Mouse (Mus musculus): ENCODE measurements around the gene H2-M10.2. TPM values are rescaled to one million over a fixed set of nuclear protein-coding genes. Genes with fewer than 3 reads are reported as not detected.
A peak's percentile ranks its signal among the peaks of the same experiment; 100 is the strongest.
"Not testable (repeated sequence)": the region's sequence is repeated elsewhere in the genome, so short reads cannot be mapped to it uniquely, and the experiment has no call there.

H2-M10.2 gene
- polyA plus RNA-seq, 1 experiment from 2014 or later = not detected

DNA sequence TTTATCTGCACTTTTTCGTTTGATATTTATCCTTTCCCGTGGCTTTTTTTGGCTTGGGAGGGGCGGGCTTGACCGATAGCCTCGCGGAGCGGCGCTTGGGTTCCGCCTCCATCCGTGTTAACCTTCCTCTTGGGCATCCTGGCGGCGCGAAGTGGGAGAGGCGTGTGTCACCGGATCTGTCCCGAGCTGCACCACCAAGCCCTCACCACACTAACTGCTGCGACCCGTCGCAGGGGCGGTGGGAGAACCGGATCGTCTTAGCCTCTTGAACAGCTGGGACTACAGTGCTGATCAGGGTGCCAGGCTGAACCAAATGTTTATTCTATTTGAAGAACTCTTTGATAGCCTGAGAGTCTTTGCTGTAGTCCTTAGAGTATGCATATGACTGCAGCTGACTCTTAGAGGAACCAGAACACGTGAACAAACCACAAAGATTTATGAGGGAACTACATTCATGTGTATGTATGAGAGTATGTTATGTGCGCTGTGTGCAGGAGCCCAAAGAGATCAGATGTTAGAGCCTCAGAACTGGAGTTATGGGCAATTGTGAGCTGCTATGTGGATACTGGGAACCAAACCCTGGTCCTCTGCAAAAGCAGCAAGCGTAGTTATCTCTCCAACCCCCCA lies 33.9 kb downstream of the H2-M10.2 start:
- Histone ChIP-seq H3K27me3 (peaks cover 47% of the 10 kb centered on the region), H3K27ac (replicated peaks) (no peak overlapping the region), H3K4me2 (peak overlapping the region; percentile 46), H3K4me3 (replicated peaks) (peak overlapping the region; percentile 23; the same call in 1 of the 2 replicates), H3K4me1 (replicated peaks) (peaks cover 8% of the 10 kb centered on the region), H3K36me3 (replicated peaks) (0 out of 2 replicates have a peak, but pooled peaks cover 5% of the 10 kb centered on the region), H3K9ac (no peak overlapping the region), H3K9me3 (replicated peaks) (no peaks in the 10 kb centered on the region)
- 5% methylated on average over 25 of the region's 25 CpGs for WGBS (ENCODE audit: insufficient replicate concordance)
- ATAC-seq (ENCODE audit: insufficient read depth) = 0 out of 2 replicates have a peak, but pooled peaks have one; percentile 22

DNA sequence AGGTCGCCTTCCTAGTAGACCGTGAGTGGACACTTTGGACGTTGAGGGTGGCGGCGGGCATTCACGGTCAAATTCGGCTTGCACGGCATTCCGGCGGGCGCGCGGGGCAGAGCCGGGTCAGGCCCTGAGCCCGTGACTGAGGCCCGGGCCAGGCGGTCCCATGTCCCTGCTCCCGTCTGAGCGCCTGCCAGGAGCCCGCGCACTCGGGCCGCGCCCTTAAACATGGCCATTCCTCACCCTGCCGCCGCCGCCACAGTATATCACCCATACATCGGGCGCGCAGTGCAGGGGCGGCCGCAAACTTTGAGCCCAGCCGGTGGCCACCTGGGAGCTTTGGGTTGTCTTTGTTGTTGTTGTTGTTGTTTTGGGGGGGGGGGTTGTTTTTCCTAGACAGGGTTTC lies 37.4 kb downstream of the H2-M10.2 start:
- no peak overlapping the region for H3K9ac ChIP-seq
- no peaks in the 10 kb centered on the region for H3K9me3 ChIP-seq (replicated peaks)
- ATAC-seq (ENCODE audit: insufficient read depth) = no peak
- no peaks in the 10 kb centered on the region for H3K36me3 ChIP-seq (replicated peaks)
- no peaks in the 10 kb centered on the region for H3K4me1 ChIP-seq (replicated peaks)
- 27% methylated on average over 33 of the region's 33 CpGs for WGBS (ENCODE audit: insufficient replicate concordance)
- H3K27ac ChIP-seq (replicated peaks) = no peak overlapping the region
- no peak overlapping the region; the same call in 1 of the 2 replicates for H3K4me3 ChIP-seq (replicated peaks)
- H3K4me2 ChIP-seq = peak overlapping the region; percentile 45
- H3K27me3 ChIP-seq = peaks cover 47% of the 10 kb centered on the region

DNA sequence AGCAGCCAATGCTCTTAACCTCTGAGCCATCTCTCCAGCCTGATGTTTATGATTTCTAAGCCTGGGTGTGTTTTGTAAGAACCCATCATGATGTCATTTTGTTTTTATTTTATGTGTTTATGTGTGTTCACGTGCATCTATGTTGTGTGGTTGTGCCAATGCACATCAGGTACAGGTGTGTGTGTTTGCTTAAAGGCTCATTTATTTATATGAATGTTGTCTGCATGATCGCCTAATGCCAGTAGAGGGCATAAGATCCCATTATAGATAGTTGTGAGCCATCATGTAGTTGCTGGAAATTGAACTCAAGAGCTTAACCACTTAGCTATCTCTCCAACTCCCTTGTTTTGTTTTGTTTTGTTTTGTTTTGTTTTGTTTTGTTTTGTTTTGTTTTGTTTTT lies 40.5 kb downstream of the H2-M10.2 start:
- H3K27ac ChIP-seq (replicated peaks) = no peak overlapping the region
- WGBS (ENCODE audit: insufficient replicate concordance) = 76% methylated on average over 2 of the region's 2 CpGs
- peaks cover 32% of the 10 kb centered on the region for H3K27me3 ChIP-seq
- H3K4me3 ChIP-seq (replicated peaks) = no peak overlapping the region
- no peaks in the 10 kb centered on the region for H3K4me1 ChIP-seq (replicated peaks)
- ATAC-seq (ENCODE audit: insufficient read depth) = no peak
- no peaks in the 10 kb centered on the region for H3K9me3 ChIP-seq (replicated peaks)
- no peak overlapping the region for H3K4me2 ChIP-seq
- no peak overlapping the region for H3K9ac ChIP-seq
- H3K36me3 ChIP-seq (replicated peaks) = no peaks in the 10 kb centered on the region

DNA sequence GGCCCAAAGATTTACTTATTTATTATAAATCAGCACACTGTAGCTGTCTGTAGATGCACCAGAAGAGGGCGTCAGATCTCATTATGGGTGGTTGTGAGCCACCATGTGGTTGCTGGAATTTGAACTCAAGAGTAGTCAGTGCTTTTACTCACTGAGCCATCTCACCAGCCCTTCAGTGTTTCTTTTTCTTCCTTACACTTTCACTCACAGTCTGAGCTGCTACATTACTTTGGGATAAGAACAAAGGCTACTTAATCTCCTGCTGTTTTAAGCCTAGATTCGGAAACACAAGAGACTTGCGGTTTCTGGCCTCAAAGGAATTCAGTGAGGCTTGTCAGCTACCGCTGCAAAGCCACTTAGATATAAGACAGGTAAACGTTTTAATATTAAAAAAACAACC lies 42.3 kb downstream of the H2-M10.2 start:
- Histone ChIP-seq H3K9ac (no peak overlapping the region), H3K4me2 (no peak overlapping the region), H3K36me3 (replicated peaks) (no peaks in the 10 kb centered on the region), H3K27me3 (peaks cover 30% of the 10 kb centered on the region), H3K27ac (replicated peaks) (no peak overlapping the region), H3K4me1 (replicated peaks) (no peaks in the 10 kb centered on the region), H3K9me3 (replicated peaks) (no peaks in the 10 kb centered on the region), H3K4me3 (replicated peaks) (no peak overlapping the region)
- ATAC-seq (ENCODE audit: insufficient read depth) = no peak
- WGBS (ENCODE audit: insufficient replicate concordance) = 34% methylated on average over 5 of the region's 5 CpGs

DNA sequence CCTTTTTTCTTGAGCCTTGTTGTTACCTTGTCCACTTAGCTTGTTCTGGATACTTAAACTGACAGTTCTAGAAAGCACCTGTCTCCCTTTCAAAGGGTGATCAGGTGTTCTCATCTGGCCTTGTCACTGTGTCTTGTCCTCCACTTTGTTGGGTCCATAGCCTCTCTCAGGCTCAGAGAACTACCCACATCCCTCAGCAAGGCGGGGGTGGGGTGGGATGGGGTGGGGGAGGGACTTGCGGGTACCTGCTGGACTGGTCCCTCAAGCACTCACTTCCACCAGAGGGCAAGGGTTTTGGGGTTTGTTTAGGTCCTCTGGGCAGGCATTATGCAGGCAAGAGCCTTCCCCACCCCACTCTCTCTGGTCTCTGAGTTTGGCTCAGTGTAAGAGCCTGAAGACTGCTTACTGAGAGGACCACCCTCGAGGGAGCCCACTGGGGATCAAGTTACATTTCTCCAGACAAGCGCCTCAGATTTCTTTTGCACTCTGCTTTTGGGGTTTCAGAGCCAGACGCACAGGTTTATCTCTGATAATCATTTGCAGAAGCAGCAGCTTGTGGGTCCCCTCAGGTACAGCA lies 45.6 kb downstream of the H2-M10.2 start:
- no peaks in the 10 kb centered on the region for H3K9me3 ChIP-seq (replicated peaks)
- no peak overlapping the region for H3K4me3 ChIP-seq (replicated peaks)
- H3K36me3 ChIP-seq (replicated peaks) = no peaks in the 10 kb centered on the region
- peaks cover 49% of the 10 kb centered on the region for H3K27me3 ChIP-seq
- 14% methylated on average over 5 of the region's 5 CpGs for WGBS (ENCODE audit: insufficient replicate concordance)
- H3K4me1 ChIP-seq (replicated peaks) = 0 out of 2 replicates have a peak, but pooled peaks cover 5% of the 10 kb centered on the region
- no peak overlapping the region for H3K27ac ChIP-seq (replicated peaks)
- H3K9ac ChIP-seq = no peak overlapping the region
- no peak overlapping the region for H3K4me2 ChIP-seq
- no peak for ATAC-seq (ENCODE audit: insufficient read depth)

- no peak for ATAC-seq (ENCODE audit: insufficient read depth)
- Histone ChIP-seq H3K9me3 (replicated peaks) (no peaks in the 10 kb centered on the region), H3K27ac (replicated peaks) (no peak overlapping the region), H3K4me2 (peak overlapping the region; percentile 44), H3K4me3 (replicated peaks) (peak overlapping the region; percentile 15; the same call in 1 of the 2 replicates), H3K4me1 (replicated peaks) (0 out of 2 replicates have a peak, but pooled peaks cover 5% of the 10 kb centered on the region), H3K9ac (no peak overlapping the region), H3K36me3 (replicated peaks) (no peaks in the 10 kb centered on the region), H3K27me3 (peaks cover 53% of the 10 kb centered on the region)
- WGBS (ENCODE audit: insufficient replicate concordance) = 2% methylated on average over 27 of the region's 27 CpGs
Observed at GRCm38 (mm10) chr17:36237321-36237921, 48.9 kb downstream of the H2-M10.2 start.

DNA sequence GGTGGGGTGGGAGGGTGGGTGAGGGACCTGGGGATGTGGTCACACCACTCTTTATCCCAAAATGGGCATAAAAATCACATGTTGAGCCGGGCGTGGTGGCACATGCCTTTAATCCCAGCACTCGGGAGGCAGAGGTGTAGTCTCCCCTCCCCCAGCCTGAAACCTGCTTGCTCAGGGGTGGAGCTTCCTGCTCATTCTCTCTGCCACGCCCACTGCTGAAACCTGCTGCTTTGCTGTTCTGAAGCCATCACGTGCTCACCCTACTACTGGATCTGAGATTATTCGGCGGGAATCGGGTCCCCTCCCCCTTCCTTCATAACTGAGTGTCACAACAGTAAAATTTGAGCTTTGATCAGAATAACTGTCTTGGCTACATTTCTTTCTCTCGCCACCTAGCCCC lies 51.0 kb downstream of the H2-M10.2 start:
- not testable (repeated sequence) for H3K9ac ChIP-seq; H3K27ac ChIP-seq (replicated peaks); H3K4me3 ChIP-seq (replicated peaks); H3K9me3 ChIP-seq (replicated peaks); H3K4me1 ChIP-seq (replicated peaks); H3K36me3 ChIP-seq (replicated peaks); H3K4me2 ChIP-seq; ATAC-seq (ENCODE audit: insufficient read depth)
- peaks cover 44% of the 10 kb centered on the region for H3K27me3 ChIP-seq
- WGBS (ENCODE audit: insufficient replicate concordance) = 15% methylated on average over 9 of the region's 9 CpGs

Other genes with a start within 250 kb of the H2-M10.2 start
- gene H2-T22, start 243.7 kb downstream of the H2-M10.2 start, polyA plus RNA-seq (2015; fragmentation: Nextera tagmentation; extraction: Ambion mirVana) = 11.9 and 13.2 TPM in 2 replicates
- not detected in 2 replicates for gene Gm6034, start 243.5 kb downstream of the H2-M10.2 start, polyA plus RNA-seq (2015; fragmentation: Nextera tagmentation; extraction: Ambion mirVana)
- gene Gm11127, start 228.1 kb downstream of the H2-M10.2 start, polyA plus RNA-seq (2015; fragmentation: Nextera tagmentation; extraction: Ambion mirVana) = not detected in 2 replicates
- gene Gm19684, start 164.8 kb downstream of the H2-M10.2 start, polyA plus RNA-seq (2015; fragmentation: Nextera tagmentation; extraction: Ambion mirVana) = not detected in 2 replicates
- gene Gm7030, start 157.1 kb downstream of the H2-M10.2 start, polyA plus RNA-seq (2015; fragmentation: Nextera tagmentation; extraction: Ambion mirVana) = not detected in 2 replicates
- not detected in 2 replicates for gene Gm8909, start 118.0 kb downstream of the H2-M10.2 start, polyA plus RNA-seq (2015; fragmentation: Nextera tagmentation; extraction: Ambion mirVana)
- not detected in 2 replicates for gene H2-T3, start 96.2 kb downstream of the H2-M10.2 start, polyA plus RNA-seq (2015; fragmentation: Nextera tagmentation; extraction: Ambion mirVana)
- 58.7 and 64.0 TPM in 2 replicates for gene Rpp21, start 28.4 kb downstream of the H2-M10.2 start, polyA plus RNA-seq (2015; fragmentation: Nextera tagmentation; extraction: Ambion mirVana)
- 4.6 and 5.3 TPM in 2 replicates for gene Trim39, start 14.2 kb downstream of the H2-M10.2 start, polyA plus RNA-seq (2015; fragmentation: Nextera tagmentation; extraction: Ambion mirVana)
- not detected in 2 replicates for gene H2-M10.1, start 39.7 kb upstream of the H2-M10.2 start, polyA plus RNA-seq (2015; fragmentation: Nextera tagmentation; extraction: Ambion mirVana)
- not detected in 2 replicates for gene H2-M10.3, start 81.9 kb upstream of the H2-M10.2 start, polyA plus RNA-seq (2015; fragmentation: Nextera tagmentation; extraction: Ambion mirVana)
- not detected in 2 replicates for gene H2-M10.4, start 175.8 kb upstream of the H2-M10.2 start, polyA plus RNA-seq (2015; fragmentation: Nextera tagmentation; extraction: Ambion mirVana)